Mouse (Mus musculus): ENCODE measurements around the gene Sfrp5.

Sfrp5 gene

GRCm38 (mm10) chr19:42201696-42202381 lies at the start of gene Sfrp5:
Sfrp5 (minus strand) TSS chr19:42202252.
- DNase-seq (ENCODE audit: low spot score), result no peak

GRCm38 (mm10) chr19:42249976-42250914 lies 48.2 kb upstream of the Sfrp5 start:
- DNase-seq (ENCODE audit: low spot score), result no peak

- DNase-seq (ENCODE audit: low spot score), result no peak
Measured at GRCm38 (mm10) chr19:42247519-42247918, 45.5 kb upstream of the Sfrp5 start, which contains the start of gene Golga7b. Golga7b (plus strand) TSS chr19:42247574.

- DNase-seq (ENCODE audit: low spot score), result no peak
Measured at GRCm38 (mm10) chr19:42246626-42247025, 44.6 kb upstream of the Sfrp5 start.

- no peak for DNase-seq (ENCODE audit: low spot score)
Measured at GRCm38 (mm10) chr19:42243401-42243800, 41.3 kb upstream of the Sfrp5 start.

GRCm38 (mm10) chr19:42240881-42241280 lies 38.8 kb upstream of the Sfrp5 start:
- no peak for DNase-seq (ENCODE audit: low spot score)

- no peak for DNase-seq (ENCODE audit: low spot score)
Measured at GRCm38 (mm10) chr19:42238341-42238715, 36.3 kb upstream of the Sfrp5 start.

GRCm38 (mm10) chr19:42237602-42238340 lies 35.7 kb upstream of the Sfrp5 start:
- no peak for DNase-seq (ENCODE audit: low spot score)

- DNase-seq (ENCODE audit: low spot score), result no peak
Measured at GRCm38 (mm10) chr19:42230986-42231385, 28.9 kb upstream of the Sfrp5 start.

- DNase-seq (ENCODE audit: low spot score), result no peak
Measured at GRCm38 (mm10) chr19:42230288-42230568, 28.2 kb upstream of the Sfrp5 start.

GRCm38 (mm10) chr19:42229499-42230287 lies 27.6 kb upstream of the Sfrp5 start:
- no peak for DNase-seq (ENCODE audit: low spot score)

- DNase-seq (ENCODE audit: low spot score), result no peak
Measured at GRCm38 (mm10) chr19:42226451-42226850, 24.4 kb upstream of the Sfrp5 start.

- no peak for DNase-seq (ENCODE audit: low spot score)
Measured at GRCm38 (mm10) chr19:42217374-42217763, 15.3 kb upstream of the Sfrp5 start.

GRCm38 (mm10) chr19:42216699-42217373 lies 14.8 kb upstream of the Sfrp5 start:
- no peak for DNase-seq (ENCODE audit: low spot score)

GRCm38 (mm10) chr19:42214601-42215000 lies 12.5 kb upstream of the Sfrp5 start:
- DNase-seq (ENCODE audit: low spot score), result no peak

- no peak for DNase-seq (ENCODE audit: low spot score)
Measured at GRCm38 (mm10) chr19:42211936-42212335, 9.9 kb upstream of the Sfrp5 start.

- no peak for DNase-seq (ENCODE audit: low spot score)
Measured at GRCm38 (mm10) chr19:42209976-42210375, 7.9 kb upstream of the Sfrp5 start.

- no peak for DNase-seq (ENCODE audit: low spot score)
Measured at GRCm38 (mm10) chr19:42209485-42209884, 7.4 kb upstream of the Sfrp5 start.

GRCm38 (mm10) chr19:42205201-42205600 lies 3.1 kb upstream of the Sfrp5 start:
- DNase-seq (ENCODE audit: low spot score), result no peak

- no peak for DNase-seq (ENCODE audit: low spot score)
Measured at GRCm38 (mm10) chr19:42204306-42204705, 2.3 kb upstream of the Sfrp5 start.

- no peak for DNase-seq (ENCODE audit: low spot score)
Measured at GRCm38 (mm10) chr19:42202467-42202866, 415 bp upstream of the Sfrp5 start.

All from T-cell, adult 2 months (primary cell).